Mouse (Mus musculus): ENCODE measurements around the gene Gpat2. TPM values are rescaled to one million over a fixed set of nuclear protein-coding genes. Genes with fewer than 3 reads are reported as not detected.
A peak's percentile ranks its signal among the peaks of the same experiment; 100 is the strongest.

Gene Gpat2
- under 1 TPM in 1 of 2 experiments, not detected in 1; 0.10 TPM for total RNA-seq (2021)

GRCm38 (mm10) chr2:127424977-127425376 lies at the start of gene Gpat2:
TSS of gene Gpat2 (plus strand) at chr2:127425199.
- peak; percentile 14 for DNase-seq

DNA sequence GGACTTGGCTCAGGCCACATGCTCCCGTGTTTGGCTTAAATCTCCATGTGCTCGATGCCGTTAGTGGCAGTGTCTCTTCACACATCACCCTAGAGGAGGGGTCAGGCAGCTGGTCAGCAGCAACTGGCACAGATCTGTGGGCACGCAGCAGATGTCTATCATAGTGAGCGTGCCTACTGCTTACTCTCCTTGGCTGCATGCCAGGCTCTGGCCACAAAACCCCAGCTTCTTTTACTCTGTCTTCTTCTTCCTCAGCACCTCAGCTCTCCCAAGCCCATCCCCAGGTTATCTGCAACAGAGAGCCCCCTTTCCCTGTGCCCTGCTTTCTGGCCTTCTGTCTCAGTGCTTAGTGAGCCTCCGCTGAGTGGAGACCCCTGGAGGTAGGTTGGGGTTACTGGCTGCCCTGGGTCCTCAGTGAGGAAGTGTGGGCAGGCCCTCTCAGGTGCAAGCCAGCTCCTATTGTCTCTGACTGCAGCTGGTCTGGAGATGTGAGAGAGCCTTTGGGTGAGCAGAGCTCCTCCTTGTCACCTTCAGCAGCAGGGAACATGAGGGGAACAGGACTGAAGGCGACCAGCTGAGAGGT lies 49.1 kb upstream of the Gpat2 start:
- no peak for DNase-seq

DNA sequence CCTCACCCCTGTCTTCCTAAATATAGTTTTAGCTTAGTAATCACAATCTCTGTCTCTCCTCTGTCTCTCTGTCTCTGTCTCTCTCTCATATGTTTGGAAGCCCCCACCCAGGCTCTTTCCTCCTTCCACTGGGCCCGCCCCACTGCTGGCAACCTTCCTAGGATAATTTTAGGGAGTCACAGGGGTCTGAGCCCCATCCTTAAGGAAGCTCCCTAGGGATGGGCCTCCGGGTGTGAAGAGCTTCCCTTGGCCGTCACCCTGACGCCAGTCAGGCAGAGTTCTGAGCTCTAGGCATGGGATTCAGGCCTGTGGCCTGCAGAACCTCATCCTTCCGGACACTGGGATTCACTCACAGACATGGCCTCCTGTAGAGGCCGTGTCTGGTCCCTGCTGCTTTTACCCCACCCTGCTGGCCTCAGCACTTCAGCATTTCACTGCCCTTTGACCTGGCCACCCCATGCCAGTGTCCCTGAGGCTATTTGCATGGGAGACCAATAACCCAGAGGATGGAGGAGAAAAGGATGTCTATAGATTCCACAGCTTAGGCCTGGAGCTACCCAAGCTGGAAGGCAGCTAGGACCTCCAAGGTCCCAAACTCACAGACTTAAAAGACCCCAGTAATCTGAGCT lies 48.5 kb upstream of the Gpat2 start:
- DNase-seq: no peak

DNA sequence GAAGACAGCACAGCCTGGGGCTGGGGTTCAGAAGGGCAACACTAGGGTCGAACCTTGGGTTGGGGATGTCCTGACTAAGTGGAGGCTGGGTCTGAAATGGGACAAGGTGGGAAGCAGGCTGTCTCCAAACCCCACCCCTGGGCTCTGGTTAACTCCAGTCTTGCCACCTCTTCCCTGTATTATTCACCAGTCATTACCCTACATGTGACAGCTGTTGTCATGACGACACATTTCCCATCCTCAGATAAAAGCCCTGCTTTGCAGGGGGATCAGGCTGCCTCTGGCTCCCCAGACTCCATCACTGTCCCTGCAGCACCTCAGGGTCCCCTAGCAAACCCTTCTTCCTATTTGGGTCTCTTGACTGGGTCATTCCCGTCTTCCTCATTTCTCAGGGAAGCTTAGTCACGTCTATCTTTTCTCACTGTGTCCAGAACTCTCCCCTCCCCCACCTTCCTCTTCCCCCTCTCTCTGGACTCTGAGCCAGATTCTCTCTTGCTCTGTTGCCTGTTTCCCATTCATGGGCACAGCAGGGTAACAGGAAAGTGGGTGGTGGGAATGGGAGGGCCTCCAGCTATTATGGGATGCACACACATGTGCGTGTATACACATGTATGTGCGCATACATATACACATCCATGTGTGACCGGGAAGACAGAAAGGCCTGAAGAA lies 46.9 kb upstream of the Gpat2 start:
- DNase-seq: no peak

- DNase-seq: no peak
These were observed 46.4 kb upstream of the Gpat2 start for GRCm38 (mm10) chr2:127378611-127378990.

DNA sequence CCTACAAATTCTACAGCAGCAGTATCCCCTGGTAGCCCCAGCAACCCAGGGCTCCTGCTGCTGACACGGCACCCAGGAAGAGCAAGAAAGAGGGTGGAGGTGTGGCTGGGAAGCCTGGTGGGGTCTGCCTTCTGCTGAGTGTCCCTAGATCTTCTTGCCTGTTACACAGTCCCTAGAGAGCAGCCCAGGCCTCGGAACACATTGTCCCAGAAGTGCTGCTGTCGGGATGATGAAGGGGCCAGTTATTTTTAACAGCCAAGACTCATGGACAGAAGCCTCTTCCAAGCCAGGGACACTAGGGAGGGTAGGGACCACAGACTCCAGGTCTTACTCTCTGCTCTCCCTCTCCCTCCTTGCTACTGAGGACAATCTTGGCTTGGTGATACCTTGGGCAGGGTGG lies 45.7 kb upstream of the Gpat2 start:
- no peak for DNase-seq

- no peak for DNase-seq
These were observed 41.1 kb upstream of the Gpat2 start for GRCm38 (mm10) chr2:127383881-127384280.

- no peak for DNase-seq
These were observed 37.5 kb upstream of the Gpat2 start for GRCm38 (mm10) chr2:127387521-127387920.

DNA sequence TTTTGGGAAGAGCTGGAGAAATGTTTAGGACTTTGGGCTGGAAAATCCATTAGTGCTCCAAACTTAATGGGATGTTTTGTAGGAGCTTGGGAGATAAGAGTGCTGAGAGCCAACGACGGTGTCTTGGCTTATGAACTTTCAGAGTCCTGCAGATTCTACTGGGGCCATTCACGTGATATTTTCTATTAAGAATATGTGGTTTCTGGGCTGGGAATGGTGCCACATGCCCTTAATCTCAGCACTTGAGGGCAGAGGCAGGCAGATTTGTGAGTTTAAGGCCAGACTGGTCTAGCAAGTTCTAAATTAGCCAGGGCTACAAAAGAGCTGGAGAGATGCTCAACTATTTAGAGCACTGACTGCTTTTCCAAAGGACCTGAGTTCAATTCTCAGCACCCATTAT lies 34.6 kb upstream of the Gpat2 start:
- DNase-seq: no peak

- DNase-seq: no peak
These were observed 34.2 kb upstream of the Gpat2 start for GRCm38 (mm10) chr2:127390846-127391245.

DNA sequence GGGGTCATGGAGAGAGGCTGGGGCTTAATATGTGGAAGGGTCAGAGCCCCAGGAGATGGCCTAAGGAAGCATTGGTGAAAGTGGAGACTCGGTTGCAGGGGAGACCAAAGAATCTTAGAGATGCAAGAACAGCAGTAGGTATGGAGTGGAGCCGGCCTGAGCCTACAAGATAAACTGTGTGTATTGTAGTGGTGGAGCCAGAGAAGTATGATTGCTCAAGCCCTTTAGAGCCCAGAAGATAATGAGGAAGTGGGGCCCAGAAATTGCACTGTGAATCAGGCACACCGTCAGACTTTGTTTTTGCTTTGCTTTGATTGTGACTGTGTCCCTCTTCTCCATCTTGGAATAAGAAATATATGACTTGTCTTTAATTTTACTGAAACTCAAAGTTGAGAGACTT lies 33.7 kb upstream of the Gpat2 start:
- no peak for DNase-seq

DNA sequence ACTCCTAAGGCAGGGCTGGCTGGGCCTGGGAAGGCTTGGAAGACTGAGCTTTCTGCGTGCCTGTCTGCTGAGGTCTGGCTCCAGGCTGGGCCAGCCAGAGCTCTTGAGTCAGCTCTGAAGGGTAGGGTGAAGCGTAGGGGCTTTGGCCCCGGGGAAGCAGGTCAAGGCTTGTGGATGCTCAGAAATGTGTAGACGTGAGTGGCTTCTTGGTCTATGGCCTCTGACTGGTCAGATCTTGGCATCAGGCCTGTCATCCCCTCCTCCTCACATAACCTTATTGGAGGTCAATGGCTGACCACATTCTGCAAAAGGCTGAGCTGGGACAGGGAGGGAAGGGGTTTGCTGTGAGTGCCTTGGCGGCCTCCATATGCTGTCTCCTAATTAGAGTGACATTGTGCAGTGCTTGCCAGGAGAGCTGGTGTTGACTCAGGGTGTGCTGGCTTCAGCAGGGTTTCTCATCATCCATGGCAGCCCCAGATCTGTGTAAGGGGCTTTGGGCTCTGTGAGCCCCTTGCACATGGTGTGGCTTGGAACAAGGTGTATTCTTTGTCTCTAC lies 30.3 kb upstream of the Gpat2 start:
- no peak for DNase-seq

DNA sequence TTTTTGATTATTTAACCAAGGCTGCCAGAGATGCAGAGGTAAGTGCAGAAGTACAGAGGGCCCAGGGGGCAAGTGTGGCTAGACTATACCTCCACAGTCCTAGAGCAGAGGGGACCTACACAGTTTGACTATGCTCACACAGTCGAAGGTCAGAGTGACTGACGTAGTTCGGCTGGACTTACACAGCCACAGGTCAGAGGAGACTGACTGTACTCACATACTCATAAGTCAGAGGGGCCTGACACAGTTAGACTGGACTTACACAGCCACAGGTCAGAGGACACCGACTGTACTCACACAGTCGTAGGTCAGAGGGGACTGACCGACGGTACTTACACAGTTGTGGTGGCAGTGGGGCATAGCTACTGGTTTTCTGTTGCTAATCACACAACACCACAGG lies 26.3 kb upstream of the Gpat2 start:
- DNase-seq: no peak

GRCm38 (mm10) chr2:127411126-127411525 lies 13.9 kb upstream of the Gpat2 start:
- DNase-seq: no peak

DNA sequence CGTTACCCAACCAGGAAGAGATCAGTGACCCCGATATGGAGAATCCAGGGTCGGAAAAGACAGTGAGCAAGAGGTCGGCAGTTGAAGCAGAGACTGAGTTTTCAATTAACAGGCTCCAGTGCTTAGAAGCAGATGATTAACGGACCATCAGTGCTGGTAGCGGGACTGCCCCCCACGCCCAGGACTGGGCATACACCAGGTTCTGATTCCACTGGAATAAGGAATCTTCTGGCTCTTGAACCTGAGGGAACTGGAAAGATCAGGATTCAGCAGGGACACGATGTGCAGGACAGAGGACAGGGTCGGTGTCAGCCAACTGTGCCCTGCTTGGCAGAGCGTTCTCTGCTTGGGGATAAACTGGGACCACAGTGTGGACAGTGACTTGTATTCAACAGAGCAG lies 9.2 kb upstream of the Gpat2 start:
- no peak for DNase-seq

DNA sequence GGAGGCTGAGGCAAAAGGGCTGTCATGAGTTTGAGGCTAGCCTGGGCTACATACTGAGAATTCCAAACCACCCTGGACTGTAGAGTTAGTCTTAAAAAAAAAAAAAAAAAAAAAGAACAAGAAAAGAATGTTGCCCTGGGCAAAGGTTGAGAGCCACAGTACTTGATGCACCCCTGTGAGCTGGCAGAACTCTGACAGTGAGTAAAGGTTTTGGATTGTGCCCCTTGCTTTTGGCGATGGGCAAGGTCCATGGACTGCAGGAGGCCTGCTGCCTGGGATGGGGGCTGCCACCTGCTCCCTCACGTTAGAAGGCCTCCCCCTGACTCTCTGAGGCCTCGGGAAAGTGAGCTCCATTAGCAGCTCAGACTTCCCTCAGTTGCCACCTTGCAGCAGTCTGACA lies 8.3 kb upstream of the Gpat2 start:
- no peak for DNase-seq

- DNase-seq: no peak
These were observed 6.6 kb upstream of the Gpat2 start for GRCm38 (mm10) chr2:127418266-127418970.

GRCm38 (mm10) chr2:127430238-127430637 lies 5.2 kb downstream of the Gpat2 start:
- DNase-seq: peak; percentile 49

- DNase-seq: no peak
These were observed 8.7 kb downstream of the Gpat2 start for GRCm38 (mm10) chr2:127433487-127434295.

GRCm38 (mm10) chr2:127435135-127435534 lies 10.1 kb downstream of the Gpat2 start:
- DNase-seq: peak; percentile 42

DNA sequence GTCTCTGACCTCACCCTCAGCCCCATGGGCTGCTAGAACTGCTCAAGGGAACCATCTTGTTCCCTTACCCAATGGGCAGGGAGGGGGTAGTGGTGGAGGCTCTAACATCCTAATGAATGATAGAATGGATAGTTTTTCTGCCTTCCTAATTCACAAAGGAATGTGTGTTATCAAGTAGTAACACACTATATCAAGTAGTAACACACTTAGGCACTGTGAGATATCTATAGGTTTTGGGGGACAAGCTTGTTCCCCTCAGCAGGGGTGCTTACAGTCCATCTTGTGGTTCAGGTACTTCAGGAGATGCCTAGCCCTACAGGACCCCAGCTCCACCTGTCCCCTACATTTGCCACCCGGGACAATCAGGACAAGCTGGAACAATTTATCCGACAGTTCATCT lies 10.6 kb downstream of the Gpat2 start:
- DNase-seq: no peak

DNA sequence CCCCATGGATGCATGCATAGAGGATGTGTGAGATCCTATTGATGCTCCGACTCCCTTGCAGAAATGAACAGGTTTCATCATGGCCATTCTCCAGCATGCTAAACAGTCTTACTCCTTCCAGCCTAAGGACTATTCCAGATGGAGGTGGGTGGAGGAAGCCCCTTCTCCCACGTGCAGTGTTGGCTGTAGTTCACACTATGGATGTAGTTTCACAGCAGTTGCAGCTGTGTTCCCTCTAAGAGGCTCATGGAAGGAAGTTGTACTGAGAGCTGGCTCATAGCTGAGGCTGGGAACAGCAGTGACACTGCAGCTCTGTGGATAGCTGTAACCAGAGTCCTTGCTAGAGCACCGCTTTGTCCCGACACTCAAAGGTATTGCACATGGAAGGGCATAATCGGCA lies 12.7 kb downstream of the Gpat2 start:
- no peak for DNase-seq
